Mouse (Mus musculus) 3T3-L1 (cell line): ENCODE measurements around the gene Gm49388.
A peak's percentile ranks its signal among the peaks of the same experiment; 100 is the strongest.
"Not testable (repeated sequence)": the region's sequence is repeated elsewhere in the genome, so short reads cannot be mapped to it uniquely, and the experiment has no call there.

Source experiments
- DNase-seq: peaks from one replicate; pipeline ENCODE4 v3.0.0-alpha.2; 2015; ENCODE audit warnings: low read depth, low spot score

Gm49388 gene

DNA sequence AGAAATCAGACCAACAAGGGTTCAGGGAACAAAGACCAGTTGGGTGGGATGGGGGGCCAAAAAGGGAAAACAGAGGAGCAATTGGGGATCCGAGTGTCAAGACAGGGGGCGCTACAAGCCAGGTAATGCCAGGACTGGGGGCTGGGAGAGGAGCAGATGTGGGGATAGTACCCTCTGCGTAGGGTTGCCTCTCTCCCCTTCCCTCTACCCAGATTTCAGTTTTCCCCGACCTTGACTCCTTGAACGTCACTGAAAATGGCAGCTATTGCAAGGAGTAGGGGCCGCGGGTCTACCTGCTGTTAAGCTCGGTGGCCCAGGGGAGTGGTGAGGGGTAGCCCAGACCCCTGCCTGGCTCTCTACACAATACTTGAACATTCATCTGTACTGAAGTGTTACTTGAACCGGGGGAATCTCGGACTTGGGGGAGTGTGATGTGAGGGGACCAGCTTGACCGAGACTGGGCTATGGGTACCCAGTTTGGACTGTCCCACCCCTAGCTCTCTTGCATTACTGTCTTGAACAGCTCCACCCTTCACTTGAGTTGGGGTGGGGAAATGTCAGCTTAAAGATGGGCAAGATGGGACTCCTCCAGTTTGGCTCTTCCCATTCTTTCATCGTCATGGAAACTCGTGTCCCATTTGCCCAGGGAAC lies 16.9 kb upstream of the Gm49388 start:
- no peak for DNase-seq

DNA sequence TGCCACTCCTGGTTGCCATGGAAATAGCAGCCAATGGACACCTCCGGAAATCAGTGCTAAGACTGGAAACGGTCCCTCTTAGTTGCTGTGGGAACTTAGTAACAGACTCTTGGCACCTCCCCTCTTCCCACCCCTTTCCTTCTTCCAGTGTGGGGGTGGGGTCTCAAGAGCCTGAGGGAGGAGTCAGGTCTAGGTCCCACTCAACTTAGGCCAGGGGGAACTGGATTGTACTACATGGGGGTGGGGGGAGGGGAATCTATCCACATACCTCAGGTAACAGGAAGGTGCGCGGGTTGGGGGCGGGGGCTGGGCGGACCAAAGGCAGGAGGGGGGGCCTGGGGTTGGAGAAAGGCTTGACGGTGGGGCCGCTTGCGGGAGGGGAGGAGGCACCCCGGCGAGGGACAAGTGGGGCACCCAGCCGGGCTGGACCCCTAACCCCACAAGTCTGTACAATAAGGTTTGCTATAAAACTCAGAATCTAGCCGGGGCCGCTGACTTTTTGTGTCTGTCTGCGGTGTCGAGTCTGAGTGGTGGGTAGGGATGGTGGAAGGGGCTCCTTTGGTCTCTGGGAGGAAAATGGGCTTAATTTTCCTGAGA lies 16.3 kb upstream of the Gm49388 start:
- peak; percentile 98 for DNase-seq

DNA sequence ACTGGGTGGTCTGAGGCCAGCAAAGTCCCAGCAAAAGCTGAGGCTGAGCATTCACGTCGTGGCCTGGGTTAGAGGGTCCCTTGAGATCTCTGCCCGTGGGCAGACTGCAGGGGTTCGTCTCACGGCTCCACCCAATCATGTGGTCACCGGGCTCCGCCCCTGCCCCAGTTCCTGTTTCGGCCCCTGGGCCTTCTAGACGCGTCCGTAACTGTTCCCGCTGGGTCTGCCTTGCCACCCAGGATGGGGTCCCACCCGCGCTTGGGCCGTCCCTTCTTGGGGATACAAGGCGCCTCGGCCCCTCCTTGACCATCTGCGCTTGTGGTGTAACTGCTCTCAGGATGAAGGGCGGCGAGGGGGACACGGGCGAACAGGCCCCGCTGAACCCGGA lies 15.8 kb upstream of the Gm49388 start, which contains the start of gene Orai3:
TSS of gene Orai3 (plus strand) at position 165 of the 388 bp plus-strand sequence.
- DNase-seq: peak; percentile 87

DNA sequence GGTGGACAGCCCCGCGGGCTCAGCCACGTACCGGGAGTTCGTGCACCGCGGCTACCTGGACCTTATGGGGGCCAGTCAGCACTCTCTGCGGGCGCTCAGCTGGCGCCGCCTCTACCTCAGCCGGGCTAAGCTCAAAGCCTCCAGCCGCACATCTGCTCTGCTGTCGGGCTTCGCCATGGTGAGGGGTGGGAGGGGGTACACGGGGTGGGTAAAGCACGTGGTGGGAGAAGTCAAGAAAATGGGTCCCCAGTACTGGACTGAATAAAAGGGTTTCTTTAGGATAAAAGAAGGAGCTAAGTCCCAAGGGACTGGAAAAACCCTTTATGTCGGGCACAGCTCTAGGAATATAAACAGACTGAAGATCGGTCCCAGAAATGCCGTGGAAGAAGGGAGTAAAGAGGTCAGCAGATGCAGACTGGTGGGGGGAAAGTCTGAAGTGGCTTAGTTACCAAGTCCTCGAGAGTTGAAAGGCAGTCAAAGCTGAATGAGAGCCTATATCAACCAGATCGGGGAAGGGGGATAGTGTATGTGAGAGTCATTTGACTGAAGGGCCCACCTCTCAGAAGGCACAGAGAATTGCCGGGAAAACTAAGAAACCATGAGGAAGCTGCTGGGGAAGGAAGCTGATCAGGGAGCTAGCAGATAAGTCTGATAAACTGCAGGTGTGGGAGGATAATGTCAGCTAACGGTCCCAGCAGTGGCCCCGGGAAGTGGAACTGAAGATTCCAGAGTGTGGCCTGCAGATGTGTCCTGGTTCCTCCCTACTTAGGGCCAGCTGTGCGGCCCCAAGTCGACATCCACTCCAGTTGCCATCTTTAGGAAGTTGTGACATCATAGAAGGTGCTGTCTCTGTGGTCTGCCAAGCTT lies 15.1 kb upstream of the Gm49388 start:
- peak; percentile 42 for DNase-seq

DNA sequence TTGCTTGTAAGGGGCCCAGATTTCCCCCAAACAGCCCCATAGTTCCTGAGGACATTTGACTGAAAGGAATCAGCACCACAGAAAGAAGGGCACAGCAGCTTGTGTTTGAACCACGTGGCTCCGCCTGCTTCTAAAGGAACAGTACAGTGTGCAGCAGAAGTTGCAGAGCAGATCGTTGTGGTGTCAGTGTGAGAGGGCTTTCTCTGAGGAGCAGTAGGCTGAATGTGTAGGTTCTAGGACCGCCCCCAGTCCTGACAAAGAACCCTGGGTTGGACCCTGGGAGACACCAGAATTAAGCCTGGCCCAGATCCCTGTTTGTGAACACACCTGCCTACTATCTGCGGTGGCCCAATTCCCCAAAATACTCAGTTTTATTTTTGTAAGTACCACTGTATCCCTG lies 14.1 kb upstream of the Gm49388 start:
- no peak for DNase-seq

DNA sequence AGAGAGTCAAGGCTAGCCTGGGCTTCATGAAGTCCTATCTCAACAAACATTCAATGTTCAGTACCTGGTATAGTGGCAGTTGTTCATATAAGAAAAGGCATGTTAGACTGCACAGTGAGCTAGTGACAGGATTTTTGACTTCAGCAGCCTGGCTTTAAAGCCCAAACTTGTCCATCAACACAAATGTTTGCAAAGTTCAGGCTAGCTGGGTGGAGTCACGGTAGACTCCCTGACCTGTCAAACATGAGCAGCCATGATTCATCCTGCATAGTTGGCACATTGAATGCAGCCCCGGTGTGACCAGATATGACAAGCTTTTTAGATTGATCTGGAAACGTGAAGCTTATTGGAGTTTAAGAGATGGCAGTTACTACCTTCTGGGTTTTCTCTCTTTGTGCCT lies 13.3 kb upstream of the Gm49388 start:
- peak; percentile 68 for DNase-seq

DNA sequence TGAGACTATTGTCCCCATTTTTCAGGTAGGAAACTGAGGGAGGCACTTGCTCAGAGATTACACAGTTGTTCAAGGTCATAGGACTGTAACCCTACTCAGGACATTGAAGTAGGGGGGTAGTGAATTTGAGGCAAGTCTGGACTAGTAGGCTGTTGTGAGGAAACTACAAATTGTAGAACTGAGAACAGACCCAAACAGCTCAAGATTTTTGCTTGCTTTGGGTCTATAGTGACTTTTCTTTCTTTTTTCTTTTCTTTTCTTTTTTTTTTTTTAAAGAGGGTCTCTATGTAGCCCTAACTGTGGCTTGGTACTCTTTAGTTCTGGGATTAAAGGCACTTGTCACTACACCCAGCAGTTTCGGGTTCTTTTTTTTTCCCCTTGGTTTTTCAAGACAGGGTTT lies 12.9 kb upstream of the Gm49388 start:
- no peak for DNase-seq

DNA sequence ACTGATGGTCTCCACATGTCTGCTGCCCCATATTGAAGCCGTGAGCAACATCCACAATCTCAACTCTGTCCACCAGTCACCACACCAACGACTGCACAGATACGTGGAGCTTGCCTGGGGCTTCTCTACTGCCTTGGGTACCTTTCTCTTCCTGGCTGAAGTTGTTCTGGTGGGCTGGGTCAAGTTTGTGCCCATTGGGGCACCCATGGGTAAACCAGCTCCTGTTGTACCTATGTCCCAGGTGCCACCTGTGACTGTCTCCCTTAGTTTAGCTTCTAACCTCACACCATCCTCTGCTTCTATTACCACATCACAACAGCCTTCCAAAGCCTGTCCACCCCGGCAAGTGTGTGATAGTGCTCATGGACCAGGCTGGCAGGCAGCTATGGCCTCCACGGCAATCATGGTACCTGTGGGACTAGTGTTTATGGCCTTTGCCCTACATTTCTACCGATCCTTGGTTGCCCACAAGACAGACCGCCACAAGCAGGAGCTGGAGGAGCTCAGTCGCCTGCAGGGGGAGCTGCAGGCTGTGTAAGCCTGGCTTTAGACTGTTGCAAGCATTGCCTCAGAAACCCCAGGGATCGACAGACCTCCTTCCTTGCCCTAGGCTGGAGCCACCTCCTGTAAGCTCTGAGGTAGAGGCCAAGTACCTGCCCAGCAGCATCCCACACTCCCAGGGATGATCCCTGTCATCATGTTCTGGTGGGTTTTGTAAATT lies 11.6 kb upstream of the Gm49388 start:
- peak; percentile 81 for DNase-seq

DNA sequence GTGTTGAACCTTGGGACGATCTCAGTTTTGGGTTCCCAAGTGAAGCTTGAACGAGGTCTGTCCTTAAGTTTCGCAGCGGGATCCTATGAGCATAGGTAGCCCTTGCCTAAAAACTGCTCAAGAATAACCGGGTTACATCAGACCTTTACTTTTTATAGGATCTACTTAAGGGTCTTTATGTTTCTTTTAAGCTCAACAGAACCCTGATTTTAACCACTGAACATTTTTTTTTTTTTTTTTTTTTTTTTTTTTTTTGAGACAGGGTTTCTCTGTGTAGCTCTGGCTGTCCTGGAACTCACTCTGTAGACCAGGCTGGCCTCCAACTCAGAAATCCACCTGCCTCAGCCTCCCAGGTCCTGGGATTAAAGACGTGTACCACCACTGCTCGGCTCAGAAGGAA lies 9.6 kb upstream of the Gm49388 start:
- not testable (repeated sequence) for DNase-seq

DNA sequence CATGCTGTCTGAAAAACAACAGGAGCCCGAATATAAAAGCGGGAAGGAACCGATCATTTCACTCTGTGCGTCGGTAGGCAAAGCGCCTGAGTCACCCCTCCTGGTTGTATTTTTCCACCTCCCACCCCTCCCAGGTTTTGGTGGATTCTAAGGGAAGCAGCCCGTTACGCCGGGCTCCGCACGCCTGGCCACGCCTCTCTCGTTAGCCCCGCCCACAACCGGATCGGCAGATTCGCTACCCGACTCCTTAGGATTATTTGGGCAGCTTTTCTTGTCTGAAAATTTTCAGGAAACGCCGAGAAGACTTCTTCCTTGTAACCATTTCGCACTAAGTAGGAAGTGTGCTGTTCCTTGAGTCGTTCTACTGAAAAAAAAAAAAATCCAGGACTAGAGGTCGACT lies 9.0 kb upstream of the Gm49388 start, which contains the start of gene Setd1a:
TSS of gene Setd1a (plus strand) at position 245 of the 400 bp plus-strand sequence.
- DNase-seq: peak; percentile 85

DNA sequence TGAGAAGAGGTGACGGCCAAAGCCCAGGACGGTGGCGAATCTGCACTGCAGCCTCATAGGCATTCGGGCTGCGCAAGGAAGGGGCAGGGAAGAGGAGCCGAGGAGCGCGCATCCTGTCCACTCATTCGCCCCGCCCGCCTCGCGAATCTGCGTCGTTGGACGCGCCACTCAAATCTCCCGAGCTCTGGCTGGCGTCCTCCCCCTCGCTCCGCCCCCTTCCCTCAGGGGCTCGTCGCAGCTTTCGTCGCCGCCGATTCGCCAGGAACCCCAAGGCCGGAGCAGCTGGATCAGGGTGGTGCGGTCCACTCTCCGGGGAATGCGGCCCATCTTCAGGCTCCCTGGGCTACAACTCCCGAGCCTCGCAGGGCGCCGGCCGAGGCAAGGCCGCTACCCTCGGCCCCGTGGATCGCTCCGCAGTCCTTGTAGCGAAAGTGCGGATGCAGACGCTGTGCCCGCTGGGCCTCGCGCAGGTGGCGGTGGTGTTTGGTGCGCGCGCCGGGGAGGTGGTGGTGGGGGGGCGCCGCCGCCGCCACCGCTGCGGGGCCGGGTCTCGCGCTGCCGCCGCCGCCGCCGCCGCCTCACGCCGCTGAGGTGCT lies 8.4 kb upstream of the Gm49388 start:
- DNase-seq: peak; percentile 91

DNA sequence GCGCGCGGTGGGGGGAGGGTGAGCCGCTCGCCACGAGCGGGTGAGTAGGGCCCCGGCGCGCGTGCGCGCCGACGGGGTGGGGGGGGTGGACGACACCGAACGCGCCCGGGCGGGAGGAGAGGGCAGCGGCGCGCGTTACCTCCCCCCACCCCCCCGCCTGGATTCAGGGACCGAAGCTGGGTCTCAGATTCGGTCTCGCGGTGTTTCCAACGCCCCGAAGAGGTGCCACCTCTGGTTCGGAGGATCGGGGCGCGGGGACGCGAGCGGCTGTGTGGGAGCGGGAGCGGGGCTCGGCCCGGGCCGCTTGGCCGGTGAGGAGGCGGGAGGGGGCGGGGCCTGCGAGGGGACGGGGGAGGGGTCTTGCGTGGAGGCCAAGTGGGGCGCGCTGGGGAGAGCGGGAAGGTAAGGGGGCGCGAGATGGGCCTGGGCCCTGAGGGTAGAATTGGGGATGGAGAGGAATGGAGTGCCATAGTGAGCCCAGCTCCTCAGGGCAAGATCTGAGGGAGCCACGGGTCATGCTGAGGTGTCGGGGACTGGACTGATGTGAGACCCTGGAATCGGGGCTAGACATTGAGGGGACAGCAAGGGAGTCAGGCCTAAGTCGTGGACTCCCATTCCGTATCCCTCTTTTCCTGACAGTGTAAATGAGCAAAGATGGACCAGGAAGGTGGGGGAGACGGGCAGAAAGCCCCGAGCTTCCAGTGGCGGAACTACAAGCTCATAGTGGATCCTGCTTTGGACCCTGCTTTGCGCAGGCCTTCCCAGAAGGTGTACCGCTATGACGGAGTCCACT lies 7.7 kb upstream of the Gm49388 start:
- peak; percentile 59 for DNase-seq

DNA sequence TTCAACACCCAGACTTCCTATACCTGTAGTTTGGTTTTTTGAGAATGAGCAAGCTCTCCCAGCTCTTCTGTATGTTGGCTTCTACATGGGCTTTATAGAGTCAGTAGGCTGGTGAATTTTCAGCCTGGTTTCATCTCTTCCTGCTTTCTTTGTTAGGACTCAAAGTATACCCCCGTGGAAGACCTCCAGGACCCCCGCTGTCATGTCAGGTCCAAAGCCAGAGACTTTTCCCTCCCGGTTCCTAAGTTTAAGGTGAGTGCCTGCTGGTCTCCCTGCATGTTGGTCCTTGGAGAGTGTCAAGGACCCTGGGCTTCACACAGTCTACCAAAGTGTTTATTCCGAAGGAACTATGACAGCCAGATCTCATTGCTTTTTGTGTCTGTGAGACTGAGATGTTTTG lies 7.1 kb upstream of the Gm49388 start:
- DNase-seq: no peak

DNA sequence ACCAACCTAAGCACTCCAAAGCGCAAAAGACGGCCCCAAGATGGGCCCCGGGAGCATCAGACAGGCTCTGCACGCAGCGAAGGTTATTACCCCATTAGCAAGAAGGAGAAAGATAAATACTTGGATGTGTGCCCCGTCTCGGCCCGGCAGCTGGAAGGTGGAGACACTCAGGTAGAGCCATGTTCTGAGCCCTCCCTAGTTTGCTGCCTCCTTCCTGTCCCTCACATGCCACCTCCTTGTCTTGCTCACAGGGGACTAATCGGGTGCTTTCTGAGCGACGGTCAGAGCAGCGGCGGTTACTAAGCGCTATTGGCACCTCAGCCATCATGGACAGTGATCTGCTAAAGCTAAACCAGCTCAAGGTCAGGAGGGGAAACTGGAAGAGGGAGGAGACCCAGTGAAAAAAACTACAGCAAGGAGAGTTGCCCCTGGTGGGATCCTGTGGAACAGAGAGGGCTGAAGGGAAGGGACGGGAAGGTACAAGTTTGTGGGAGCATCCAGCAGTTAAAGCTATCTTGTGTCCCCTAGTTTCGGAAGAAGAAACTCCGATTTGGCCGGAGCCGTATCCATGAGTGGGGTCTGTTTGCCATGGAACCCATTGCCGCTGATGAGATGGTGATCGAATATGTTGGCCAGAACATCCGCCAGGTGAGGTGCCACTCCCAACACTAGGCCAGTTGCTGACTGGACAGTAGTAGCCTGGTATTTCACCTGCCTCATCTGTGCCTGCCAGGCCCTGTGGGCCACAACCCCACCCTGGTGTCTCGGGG lies 11.9 kb downstream of the Gm49388 start:
- DNase-seq: no peak

DNA sequence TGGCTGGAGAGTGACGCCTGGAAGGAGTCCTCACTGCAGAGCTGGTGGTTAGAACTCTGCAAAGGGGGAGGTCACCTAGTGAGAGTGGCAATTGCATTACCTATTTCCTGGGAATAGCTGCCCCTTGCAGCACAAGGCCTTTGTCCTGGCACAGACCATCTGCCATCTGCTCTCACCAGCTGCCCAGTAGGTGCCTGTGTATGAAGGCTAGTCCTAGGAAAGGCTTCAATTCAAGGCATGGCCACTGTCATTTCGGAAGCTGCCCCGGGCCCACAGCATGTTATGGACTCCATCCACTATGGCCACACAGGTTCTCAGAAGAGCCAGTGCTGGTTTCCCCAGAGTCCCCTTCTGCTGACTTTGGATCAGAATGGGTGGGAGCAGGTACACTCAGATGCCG lies 13.2 kb downstream of the Gm49388 start:
- DNase-seq: no peak

DNA sequence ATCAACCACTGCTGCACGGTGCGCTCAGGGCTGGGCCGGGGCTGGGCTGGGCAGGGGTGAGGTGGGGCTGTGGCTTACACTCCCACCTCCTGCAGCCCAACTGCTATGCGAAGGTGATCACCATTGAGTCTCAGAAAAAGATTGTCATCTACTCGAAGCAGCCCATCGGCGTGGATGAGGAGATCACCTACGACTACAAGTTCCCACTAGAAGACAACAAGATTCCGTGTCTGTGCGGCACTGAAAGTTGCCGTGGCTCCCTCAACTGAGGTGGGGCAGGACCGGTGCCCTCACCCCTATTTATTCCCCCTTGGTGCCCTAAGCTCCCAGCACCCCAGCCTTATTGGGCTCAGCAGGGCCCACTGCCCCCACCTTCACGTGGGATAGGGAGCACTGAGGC lies 13.8 kb downstream of the Gm49388 start:
- no peak for DNase-seq

DNA sequence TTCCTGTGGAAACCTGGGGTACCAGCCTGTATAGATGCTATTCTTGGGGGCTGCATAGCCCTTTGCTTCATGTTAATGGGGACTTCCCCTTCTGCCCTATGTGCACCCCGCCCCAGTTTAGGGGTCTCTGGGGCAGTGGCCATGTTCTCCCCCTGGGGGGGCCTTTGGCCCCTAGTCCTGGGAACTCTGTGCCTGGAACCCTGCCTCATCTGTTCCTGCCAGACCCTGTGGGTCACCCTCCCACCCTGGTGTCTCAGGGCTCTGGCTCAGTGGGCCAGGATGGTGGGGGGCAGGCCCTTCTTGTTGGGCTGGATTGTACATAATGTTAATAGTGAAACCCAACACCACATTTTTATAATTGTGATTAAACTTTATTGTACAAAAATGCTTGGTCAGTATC lies 14.3 kb downstream of the Gm49388 start:
- DNase-seq: no peak

DNA sequence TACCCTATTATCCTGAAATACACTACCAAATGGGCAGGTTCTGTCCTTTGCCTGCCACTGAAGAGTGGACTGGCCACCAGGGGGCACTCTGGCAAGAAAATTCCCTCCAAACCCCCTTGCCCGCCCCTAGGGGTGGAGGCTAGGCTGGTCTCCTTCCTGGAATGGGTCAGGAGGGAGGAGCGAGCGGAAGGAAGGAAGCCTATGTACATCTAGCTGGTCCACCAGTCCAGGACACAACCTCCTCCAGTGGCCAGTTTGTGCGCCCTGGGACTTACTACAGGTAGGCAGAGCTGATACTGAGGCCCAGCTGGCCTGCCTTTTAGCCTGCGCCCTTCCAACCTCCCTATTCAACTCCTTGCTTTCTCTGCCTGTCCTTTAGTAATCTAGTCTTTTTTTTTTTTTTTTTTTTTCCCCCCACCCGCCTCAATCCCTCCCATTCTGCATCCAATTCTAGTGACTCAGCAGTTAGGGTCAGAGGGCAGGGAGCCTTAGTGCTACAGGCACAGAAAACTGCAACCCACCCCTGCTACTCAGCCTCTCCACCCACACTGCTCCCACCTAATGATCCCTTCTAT lies 15.1 kb downstream of the Gm49388 start, which contains the start of gene Hsd3b7:
TSS of gene Hsd3b7 (plus strand) at position 170 of the 575 bp plus-strand sequence.
- DNase-seq: peak; percentile 94

DNA sequence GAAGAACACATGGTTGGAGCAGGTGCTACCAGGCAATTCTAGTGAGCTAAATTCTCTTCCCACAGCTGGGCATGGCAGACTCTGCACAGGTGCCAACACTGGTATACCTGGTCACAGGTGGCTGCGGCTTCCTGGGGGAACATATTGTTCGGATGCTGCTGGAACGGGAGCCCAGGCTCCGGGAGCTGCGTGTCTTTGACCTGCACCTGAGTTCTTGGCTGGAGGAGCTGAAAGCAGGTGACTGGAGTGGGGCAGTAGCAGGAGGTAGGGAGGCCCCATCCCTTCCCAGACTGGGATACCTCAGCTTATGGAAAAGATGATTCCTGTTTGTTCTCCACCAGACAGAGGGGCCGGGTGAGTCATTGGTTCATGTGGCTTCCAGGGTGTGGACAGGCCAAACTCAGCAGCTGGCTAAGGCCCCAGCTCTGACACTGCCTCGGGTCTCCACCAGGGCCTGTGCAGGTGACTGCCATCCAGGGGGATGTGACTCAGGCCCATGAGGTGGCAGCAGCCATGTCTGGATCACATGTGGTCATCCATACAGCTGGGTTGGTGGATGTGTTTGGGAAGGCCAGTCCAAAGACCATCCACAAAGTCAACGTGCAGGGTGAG lies 15.7 kb downstream of the Gm49388 start:
- DNase-seq: peak; percentile 83
